Mouse (Mus musculus): ENCODE data around the gene Ubap2l. TPM values are rescaled to one million over a fixed set of nuclear protein-coding genes. Genes with fewer than 3 reads are reported as not detected.
A peak's percentile ranks its signal among the peaks of the same experiment; 100 is the strongest.

Ubap2l gene
- polyA plus RNA-seq, 1 experiment: 105 TPM

DNA sequence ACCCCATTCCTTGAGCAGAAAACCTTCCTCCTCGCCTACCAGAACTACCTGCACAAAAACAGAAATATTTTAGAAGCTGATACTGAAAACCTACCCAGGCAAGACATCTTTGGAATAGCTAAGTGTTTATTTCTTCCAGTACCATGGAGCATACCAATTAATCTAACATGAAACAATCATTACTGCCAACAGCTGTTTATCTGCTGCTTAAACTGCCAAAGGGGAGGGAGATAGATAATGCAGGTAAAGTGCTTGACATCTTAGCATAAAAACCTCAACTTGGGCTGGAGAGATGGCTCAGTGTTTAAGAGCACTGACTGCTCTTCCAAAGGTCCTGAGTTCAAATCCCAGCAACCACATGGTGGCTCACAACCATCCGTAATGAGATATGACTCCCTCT lies 17.8 kb downstream of the Ubap2l start:
- no peak overlapping the region for H3K4me3 ChIP-seq (ENCODE audit: insufficient read depth, low read length)
- no peak for TF ChIP-seq CTCF (IDR thresholded peaks at IDR 0.05; ENCODE audit: extremely low read depth, insufficient read depth, low read length)
- no peak for TF ChIP-seq POLR2A (IDR thresholded peaks at IDR 0.05; ENCODE audit: extremely low read depth, insufficient read depth, low read length)
- no peak overlapping the region for H3K27ac ChIP-seq (ENCODE audit: insufficient read depth, low read length)
- H3K4me1 ChIP-seq (ENCODE audit: control insufficient read depth, insufficient read depth, low read length): no peaks in the 10 kb centered on the region

- Histone ChIP-seq H3K27ac (ENCODE audit: insufficient read depth, low read length) (no peak overlapping the region), H3K4me1 (ENCODE audit: control insufficient read depth, insufficient read depth, low read length) (no peaks in the 10 kb centered on the region), H3K4me3 (ENCODE audit: insufficient read depth, low read length) (no peak overlapping the region)
- no peak for TF ChIP-seq POLR2A (IDR thresholded peaks at IDR 0.05; ENCODE audit: extremely low read depth, insufficient read depth, low read length)
- no peak for TF ChIP-seq CTCF (IDR thresholded peaks at IDR 0.05; ENCODE audit: extremely low read depth, insufficient read depth, low read length)
Observed at GRCm38 (mm10) chr3:90016626-90017025, 35.8 kb downstream of the Ubap2l start.

DNA sequence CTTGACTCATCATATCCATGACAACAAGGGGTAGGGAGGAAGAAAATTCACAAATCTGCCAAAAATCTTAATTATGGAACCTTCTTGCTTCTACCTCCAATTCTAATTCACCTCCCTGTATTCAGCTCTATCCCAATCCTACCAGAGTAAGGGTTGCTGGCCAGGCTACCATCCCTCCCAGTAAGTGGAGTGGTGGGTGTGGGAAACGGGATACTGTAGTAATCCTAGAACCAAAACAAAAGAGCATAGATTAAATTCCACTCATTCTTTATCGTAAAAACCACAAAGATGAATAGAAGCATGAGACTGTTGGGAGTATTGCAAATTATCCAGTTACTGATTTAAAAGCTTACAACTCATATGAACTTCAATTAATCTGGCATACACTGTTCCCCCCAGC lies 42.1 kb downstream of the Ubap2l start:
- Histone ChIP-seq H3K27ac (ENCODE audit: insufficient read depth, low read length) (no peak overlapping the region), H3K4me3 (ENCODE audit: insufficient read depth, low read length) (no peak overlapping the region), H3K4me1 (ENCODE audit: control insufficient read depth, insufficient read depth, low read length) (no peaks in the 10 kb centered on the region; the same call in 1 of the 2 replicates)
- TF ChIP-seq POLR2A (IDR thresholded peaks at IDR 0.05; ENCODE audit: extremely low read depth, insufficient read depth, low read length): no peak

- TF ChIP-seq CTCF (IDR thresholded peaks at IDR 0.05; ENCODE audit: extremely low read depth, insufficient read depth, low read length) (no peak), POLR2A (IDR thresholded peaks at IDR 0.05; ENCODE audit: extremely low read depth, insufficient read depth, low read length) (no peak)
- Histone ChIP-seq H3K4me3 (ENCODE audit: insufficient read depth, low read length) (no peak overlapping the region), H3K4me1 (ENCODE audit: control insufficient read depth, insufficient read depth, low read length) (peaks cover 2% of the 10 kb centered on the region; the same call in 1 of the 2 replicates), H3K27ac (ENCODE audit: insufficient read depth, low read length) (no peak overlapping the region)
Observed at GRCm38 (mm10) chr3:90004091-90004796, 48.2 kb downstream of the Ubap2l start.

DNA sequence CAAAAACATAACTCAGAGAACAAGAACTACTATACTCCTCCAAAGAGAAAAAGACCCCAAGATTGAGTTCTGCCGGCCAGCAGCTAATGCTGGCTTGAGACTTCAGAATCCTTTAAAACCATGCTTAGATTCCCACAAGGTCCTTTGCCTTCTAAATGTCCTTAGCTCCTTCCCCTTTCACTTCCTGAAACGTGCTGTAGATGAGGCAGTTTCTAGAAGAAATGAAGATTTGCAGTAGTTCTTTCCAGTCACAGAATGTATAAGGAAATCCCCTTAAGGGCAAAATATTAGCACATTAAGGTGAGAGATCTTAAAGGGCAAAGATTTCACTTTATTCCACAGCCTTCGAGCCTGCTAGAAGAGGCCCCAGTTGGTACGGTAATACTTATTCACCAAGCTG lies 52.6 kb downstream of the Ubap2l start:
- H3K4me1 ChIP-seq (ENCODE audit: control insufficient read depth, insufficient read depth, low read length): peaks cover 3% of the 10 kb centered on the region; the same call in 1 of the 2 replicates
- TF ChIP-seq CTCF (IDR thresholded peaks at IDR 0.05; ENCODE audit: extremely low read depth, insufficient read depth, low read length): no peak
- H3K4me3 ChIP-seq (ENCODE audit: insufficient read depth, low read length): no peak overlapping the region
- no peak overlapping the region for H3K27ac ChIP-seq (ENCODE audit: insufficient read depth, low read length)

DNA sequence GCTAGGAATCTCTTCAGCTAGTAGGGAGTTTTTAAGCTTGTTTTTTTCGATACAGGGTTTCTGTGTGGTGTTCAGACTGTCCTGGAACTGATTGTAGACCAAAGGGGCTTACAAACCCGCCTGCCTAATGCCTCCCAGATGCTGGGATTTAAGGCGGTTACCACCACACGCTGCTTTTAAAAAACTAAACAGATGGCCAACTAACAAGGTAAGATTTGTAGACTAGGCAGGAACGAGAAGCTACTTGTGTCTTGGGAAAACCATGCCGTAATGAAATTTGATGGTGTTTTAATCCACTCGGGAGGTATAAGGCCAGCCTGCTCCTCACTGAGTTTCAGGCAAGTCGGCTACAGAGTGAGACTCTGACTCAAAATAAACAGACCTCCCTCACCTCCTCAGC lies 53.3 kb downstream of the Ubap2l start:
- TF ChIP-seq POLR2A (IDR thresholded peaks at IDR 0.05; ENCODE audit: extremely low read depth, insufficient read depth, low read length): no peak
- no peak for TF ChIP-seq CTCF (IDR thresholded peaks at IDR 0.05; ENCODE audit: extremely low read depth, insufficient read depth, low read length)
- Histone ChIP-seq H3K4me1 (ENCODE audit: control insufficient read depth, insufficient read depth, low read length) (peaks cover 3% of the 10 kb centered on the region; the same call in 1 of the 2 replicates), H3K4me3 (ENCODE audit: insufficient read depth, low read length) (peak overlapping the region; percentile 58; the same call in 1 of the 2 replicates), H3K27ac (ENCODE audit: insufficient read depth, low read length) (peak overlapping the region; percentile 30; the same call in 1 of the 2 replicates)

DNA sequence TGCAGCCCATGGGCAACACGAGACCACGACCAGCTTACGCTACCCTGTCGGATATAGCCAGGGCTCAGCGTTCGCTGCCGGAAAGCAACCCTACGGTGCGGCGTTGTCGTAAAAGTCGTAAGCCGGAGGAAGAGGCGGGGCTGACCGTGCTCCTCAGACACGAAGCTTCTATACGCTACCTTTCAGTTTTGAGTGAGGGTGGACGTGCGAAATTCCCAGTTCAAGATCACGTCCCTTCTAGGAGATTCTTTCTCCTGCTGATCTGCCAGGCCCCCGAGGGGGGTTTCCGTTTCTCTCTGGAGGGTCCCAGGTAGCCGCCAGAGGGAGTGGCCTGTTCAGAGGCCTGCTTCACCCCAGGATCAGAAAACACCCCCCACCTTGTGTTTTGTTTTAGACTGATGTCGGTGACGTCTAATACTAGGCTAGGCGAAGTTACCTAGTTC lies 53.8 kb downstream of the Ubap2l start, which contains the start of gene Hax1:
TSS of gene Hax1 (minus strand) at position 169 of the 443 bp plus-strand sequence.
- TF ChIP-seq POLR2A (IDR thresholded peaks at IDR 0.05; ENCODE audit: extremely low read depth, insufficient read depth, low read length) (peak; percentile 91), CTCF (IDR thresholded peaks at IDR 0.05; ENCODE audit: extremely low read depth, insufficient read depth, low read length) (no peak)
- peak within 1 kb of the TSS; percentile 30; the same call in 1 of the 2 replicates for H3K27ac ChIP-seq (ENCODE audit: insufficient read depth, low read length)
- peaks cover 3% of the 10 kb centered on the region; the same call in 1 of the 2 replicates for H3K4me1 ChIP-seq (ENCODE audit: control insufficient read depth, insufficient read depth, low read length)
- peak within 1 kb of the TSS; percentile 58 for H3K4me3 ChIP-seq (ENCODE audit: insufficient read depth, low read length)

- Histone ChIP-seq H3K27ac (ENCODE audit: insufficient read depth, low read length) (no peak overlapping the region), H3K4me1 (ENCODE audit: control insufficient read depth, insufficient read depth, low read length) (peaks cover 3% of the 10 kb centered on the region; the same call in 1 of the 2 replicates), H3K4me3 (ENCODE audit: insufficient read depth, low read length) (peak overlapping the region; percentile 58)
- TF ChIP-seq POLR2A (IDR thresholded peaks at IDR 0.05; ENCODE audit: extremely low read depth, insufficient read depth, low read length): no peak
Observed at GRCm38 (mm10) chr3:89997791-89998495, 54.5 kb downstream of the Ubap2l start.

DNA sequence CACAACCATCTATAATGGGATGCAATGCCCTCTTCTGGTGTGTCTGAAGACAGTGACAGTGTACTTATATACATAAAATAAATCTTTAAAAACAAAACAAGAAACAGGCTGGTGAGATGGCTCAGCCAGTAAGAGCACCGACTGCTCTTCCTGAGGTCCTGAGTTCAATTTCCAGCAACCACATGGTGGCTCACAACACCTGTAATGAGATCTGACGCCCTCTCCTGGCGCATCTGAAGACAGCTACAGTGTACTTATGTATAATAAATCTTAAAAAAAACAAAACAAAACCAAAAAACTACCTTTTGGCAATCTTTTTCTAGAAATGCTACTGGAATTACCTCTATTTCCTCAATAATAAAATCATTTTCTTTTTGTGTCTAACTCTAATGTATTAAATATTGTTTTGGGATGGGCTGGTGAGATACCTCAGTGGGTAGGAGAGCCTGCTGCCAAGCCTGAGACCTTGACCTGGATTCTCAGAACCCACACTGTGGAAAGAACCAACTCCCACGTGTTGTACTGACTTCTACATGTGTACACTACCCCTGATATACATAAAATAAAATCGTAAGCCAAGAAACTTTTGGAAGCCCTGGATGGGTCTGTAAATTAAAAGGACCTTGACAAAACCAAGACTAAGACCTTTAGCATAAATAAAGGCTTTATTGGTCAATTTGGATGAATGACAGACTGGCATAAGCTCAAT lies 57.5 kb downstream of the Ubap2l start:
- H3K4me3 ChIP-seq (ENCODE audit: insufficient read depth, low read length): no peak overlapping the region
- no peak for TF ChIP-seq POLR2A (IDR thresholded peaks at IDR 0.05; ENCODE audit: extremely low read depth, insufficient read depth, low read length)
- no peak for TF ChIP-seq CTCF (IDR thresholded peaks at IDR 0.05; ENCODE audit: extremely low read depth, insufficient read depth, low read length)
- peaks cover 3% of the 10 kb centered on the region; the same call in 1 of the 2 replicates for H3K4me1 ChIP-seq (ENCODE audit: control insufficient read depth, insufficient read depth, low read length)
- H3K27ac ChIP-seq (ENCODE audit: insufficient read depth, low read length): no peak overlapping the region
